Mouse (Mus musculus) adrenal gland, postnatal 10 days (tissue): Measurements from ENCODE around the gene Klri1. TPM values are rescaled to one million over a fixed set of nuclear protein-coding genes. Genes with fewer than 3 reads are reported as not detected.
"Not testable (repeated sequence)": the region's sequence is repeated elsewhere in the genome, so short reads cannot be mapped to it uniquely, and the experiment has no call there.

ENCODE experiments used
- DNase-seq: peaks from one replicate; pipeline ENCODE4 v3.0.0; 2021; ENCODE audit warnings: mixed read lengths
- long read RNA-seq, 2 experiments: library from polyadenylated mRNA; stranded (forward); transcript quantifications; one replicate each; pipeline ENCODE4 v2.0.0; 2021
- microRNA-seq: library from miRNA; unstranded; fragments of <30 nt; microRNA quantifications from one replicate; pipeline ENCODE4 v1.2.0, GENCODE M21; 2021
- total RNA-seq, 2 experiments: library from RNA; stranded (reverse); gene quantifications; 2 replicates each; pipeline ENCODE4 v1.2.3; 2021

The Klri1 gene
- total RNA-seq = under 1 TPM in 1 of 2 experiments, not detected in 1; 0.36 TPM
- long read RNA-seq, experiment 1 = 0 reads
- long read RNA-seq, experiment 2 = 0 reads

- DNase-seq = no peak
Measured at GRCm38 (mm10) chr6:129717032-129717431, at the start of gene Klri1. Gene Klri1 (minus strand): TSS chr6:129717132.

- no peak for DNase-seq
Measured at GRCm38 (mm10) chr6:129747654-129748032, 30.7 kb upstream of the Klri1 start.

GRCm38 (mm10) chr6:129747016-129747653 lies 30.2 kb upstream of the Klri1 start:
- DNase-seq = no peak

GRCm38 (mm10) chr6:129746151-129746550 lies 29.2 kb upstream of the Klri1 start:
- no peak for DNase-seq

GRCm38 (mm10) chr6:129740069-129740721 lies 23.3 kb upstream of the Klri1 start, which contains the start of gene Klri2:
Gene Klri2 (minus strand): TSS chr6:129740484.
- no peak for DNase-seq

- DNase-seq = no peak
Measured at GRCm38 (mm10) chr6:129736414-129736813, 19.5 kb upstream of the Klri1 start.

GRCm38 (mm10) chr6:129727237-129727636 lies 10.3 kb upstream of the Klri1 start:
- no peak for DNase-seq

- DNase-seq = no peak
Measured at GRCm38 (mm10) chr6:129721390-129721789, 4.5 kb upstream of the Klri1 start.

GRCm38 (mm10) chr6:129720487-129720886 lies 3.6 kb upstream of the Klri1 start:
- no peak for DNase-seq

- DNase-seq = no peak
Measured at GRCm38 (mm10) chr6:129713566-129713965, 3.4 kb downstream of the Klri1 start.

GRCm38 (mm10) chr6:129691436-129691835 lies 25.5 kb downstream of the Klri1 start:
- DNase-seq = peak; percentile 44

- peak; percentile 4 for DNase-seq
Measured at GRCm38 (mm10) chr6:129680379-129680778, 36.6 kb downstream of the Klri1 start.

- DNase-seq = no peak
Measured at GRCm38 (mm10) chr6:129678873-129679272, 38.1 kb downstream of the Klri1 start, which contains the start of gene Klrc1. Gene Klrc1 (minus strand): TSS chr6:129678973.

- DNase-seq = not testable (repeated sequence)
Measured at GRCm38 (mm10) chr6:129661301-129661700, 55.6 kb downstream of the Klri1 start.

- DNase-seq = not testable (repeated sequence)
Measured at GRCm38 (mm10) chr6:129660589-129660988, 56.3 kb downstream of the Klri1 start, which contains the start of gene Klrc2. Gene Klrc2 (minus strand): TSS chr6:129660689.

Small RNA genes within 50 kb of the gene (microRNA-seq; reads per million reads assigned to microRNA genes)
- not detected for gene Mir680-1

Other genes with a start within 250 kb of the Klri1 start
- gene Olr1, start 210.0 kb downstream of the Klri1 start, total RNA-seq = under 1 TPM in 1 of 2 experiments, not detected in 1; 0.09 TPM
- gene Tmem52b, start 204.6 kb downstream of the Klri1 start, total RNA-seq = not detected
- gene Gabarapl1, start 184.0 kb downstream of the Klri1 start, total RNA-seq = 100 to 1,000 TPM; 141 to 191 TPM
- gene Klre1, start 139.2 kb downstream of the Klri1 start, total RNA-seq = not detected
- 1 to 10 TPM; 1.2 to 1.7 TPM for gene Klrd1, start 125.3 kb downstream of the Klri1 start, total RNA-seq
- under 1 TPM; 0.21 to 0.30 TPM for gene Klrk1, start 93.3 kb downstream of the Klri1 start, total RNA-seq
- gene Klrc3, start 73.8 kb downstream of the Klri1 start, total RNA-seq = not detected
- gene Klrc2, start 56.4 kb downstream of the Klri1 start, total RNA-seq = not detected
- under 1 TPM in 1 of 2 experiments, not detected in 1; 0.48 TPM for gene Klrc1, start 38.2 kb downstream of the Klri1 start, total RNA-seq
- not detected for gene Klri2, start 23.4 kb upstream of the Klri1 start, total RNA-seq
- not detected for gene Gm156, start 67.1 kb upstream of the Klri1 start, total RNA-seq
- not detected for gene Gm17631, start 145.5 kb upstream of the Klri1 start, total RNA-seq
- gene Klra17, start 159.5 kb upstream of the Klri1 start, total RNA-seq = not detected
- not detected for gene Klra5, start 200.5 kb upstream of the Klri1 start, total RNA-seq